Mouse (Mus musculus) kidney, adult 11 months (tissue): ENCODE results near the gene Ankrd37.

Source experiments
- DNase-seq: peaks from one replicate; pipeline ENCODE4 v3.0.0; 2022

The Ankrd37 gene

GRCm38 (mm10) chr8:46005596-46005995 lies at the start of gene Ankrd37:
Gene Ankrd37, minus strand, starts transcription at chr8:46005707.
- no peak for DNase-seq

- DNase-seq: no peak
Measured at GRCm38 (mm10) chr8:46040260-46040659, 34.8 kb upstream of the Ankrd37 start.

GRCm38 (mm10) chr8:46039666-46040065 lies 34.2 kb upstream of the Ankrd37 start:
- no peak for DNase-seq

- DNase-seq: peak; percentile 74
Measured at GRCm38 (mm10) chr8:46036217-46036616, 30.7 kb upstream of the Ankrd37 start.

- no peak for DNase-seq
Measured at GRCm38 (mm10) chr8:46024392-46024791, 18.9 kb upstream of the Ankrd37 start.

- no peak for DNase-seq
Measured at GRCm38 (mm10) chr8:46022758-46023157, 17.3 kb upstream of the Ankrd37 start.

- no peak for DNase-seq
Measured at GRCm38 (mm10) chr8:46022203-46022602, 16.7 kb upstream of the Ankrd37 start.

GRCm38 (mm10) chr8:46010746-46011680 lies 5.5 kb upstream of the Ankrd37 start:
- peak; percentile 37 for DNase-seq

- no peak for DNase-seq
Measured at GRCm38 (mm10) chr8:46010306-46010705, 4.8 kb upstream of the Ankrd37 start.

- DNase-seq: no peak
Measured at GRCm38 (mm10) chr8:46007050-46007672, 1.7 kb upstream of the Ankrd37 start.

- peak; percentile 98 for DNase-seq
Measured at GRCm38 (mm10) chr8:45999784-46000705, 5.5 kb downstream of the Ankrd37 start.

GRCm38 (mm10) chr8:45999138-45999783 lies 6.2 kb downstream of the Ankrd37 start, which contains the start of gene Lrp2bp:
Gene Lrp2bp, plus strand, starts transcription at chr8:45999303.
- peak; percentile 57 for DNase-seq

- DNase-seq: no peak
Measured at GRCm38 (mm10) chr8:45998228-45998627, 7.3 kb downstream of the Ankrd37 start.

- no peak for DNase-seq
Measured at GRCm38 (mm10) chr8:45995576-45995975, 9.9 kb downstream of the Ankrd37 start.

GRCm38 (mm10) chr8:45994111-45994510 lies 11.4 kb downstream of the Ankrd37 start:
- DNase-seq: no peak

- no peak for DNase-seq
Measured at GRCm38 (mm10) chr8:45990631-45991310, 14.7 kb downstream of the Ankrd37 start.

- no peak for DNase-seq
Measured at GRCm38 (mm10) chr8:45988189-45988588, 17.3 kb downstream of the Ankrd37 start.

GRCm38 (mm10) chr8:45986665-45987064 lies 18.8 kb downstream of the Ankrd37 start:
- DNase-seq: no peak

GRCm38 (mm10) chr8:45975837-45976468 lies 29.6 kb downstream of the Ankrd37 start:
- DNase-seq: no peak

- DNase-seq: peak; percentile 97
Measured at GRCm38 (mm10) chr8:45975126-45975836, 30.2 kb downstream of the Ankrd37 start, which contains the start of the genes 1700029J07Rik and Ufsp2. Gene 1700029J07Rik, minus strand, starts transcription at chr8:45975252. Gene Ufsp2, plus strand, starts transcription at chr8:45975528.
